Mouse (Mus musculus): Measurements from ENCODE around the gene Madd.

Madd gene

GRCm38 (mm10) chr2:91169587-91170322 lies 13.9 kb downstream of the Madd start:
- DNase-seq, result no peak

DNA sequence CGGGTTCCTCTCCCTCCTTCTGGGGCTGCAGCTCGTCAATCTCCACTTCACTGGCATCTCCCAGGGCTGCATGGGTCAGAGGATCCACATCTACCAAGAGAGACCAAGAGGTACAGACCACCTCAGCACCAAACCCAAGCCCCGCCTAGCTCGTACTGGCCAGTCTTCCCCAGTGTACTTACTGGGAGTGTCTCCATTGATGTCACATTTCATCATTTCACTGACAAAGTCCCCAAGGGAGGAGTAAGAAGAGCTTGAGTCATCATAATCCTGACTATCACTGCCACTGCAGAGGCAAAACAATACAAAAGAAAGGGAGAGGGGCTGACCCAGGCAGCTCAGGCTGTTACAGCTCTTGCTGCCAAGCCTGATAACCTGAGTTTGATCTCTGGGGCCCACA lies 16.0 kb downstream of the Madd start:
- no peak for DNase-seq

- DNase-seq, result no peak
Observed at GRCm38 (mm10) chr2:91164991-91165390, 18.6 kb downstream of the Madd start.

DNA sequence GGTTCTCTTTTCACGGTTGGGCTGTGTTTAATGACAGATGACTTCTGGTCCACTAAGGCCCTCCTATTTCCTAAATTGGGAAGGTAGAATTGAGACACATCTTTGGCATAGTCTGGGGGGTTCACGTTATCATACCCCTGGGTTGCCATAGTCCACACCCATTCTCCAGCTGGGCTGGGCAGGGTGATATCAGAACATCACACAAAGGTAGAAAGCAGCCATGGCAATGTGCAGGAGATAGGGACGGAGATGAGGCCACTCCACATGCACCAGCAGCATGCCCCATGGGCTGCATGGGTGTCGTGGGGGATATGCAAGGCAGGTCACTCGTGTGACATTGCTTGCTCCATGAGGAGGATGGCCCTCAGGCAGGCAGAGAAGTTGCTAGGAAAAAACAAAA lies 20.1 kb downstream of the Madd start:
- DNase-seq, result no peak

DNA sequence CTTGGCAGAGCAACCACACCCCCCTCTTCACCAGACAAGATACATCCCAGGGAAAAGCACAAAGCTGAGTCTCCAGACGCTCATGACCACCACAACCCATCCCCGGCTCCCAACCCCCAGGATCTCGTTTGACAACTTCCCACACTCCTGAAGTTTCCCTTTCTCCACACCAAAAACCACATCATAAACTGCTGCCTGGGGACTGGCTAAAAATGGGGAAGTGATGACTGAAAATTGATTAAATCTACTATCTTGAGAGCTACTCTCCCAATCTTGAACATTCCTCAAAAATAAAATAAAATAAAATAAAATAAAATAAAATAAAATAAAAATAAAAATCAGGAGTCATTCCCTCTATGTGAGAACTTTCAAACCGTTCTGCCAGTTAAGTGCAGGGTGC lies 20.7 kb downstream of the Madd start:
- no peak for DNase-seq

- no peak for DNase-seq
Observed at GRCm38 (mm10) chr2:91160591-91160990, 23.0 kb downstream of the Madd start.

GRCm38 (mm10) chr2:91157002-91157752 lies 26.5 kb downstream of the Madd start:
- no peak for DNase-seq

DNA sequence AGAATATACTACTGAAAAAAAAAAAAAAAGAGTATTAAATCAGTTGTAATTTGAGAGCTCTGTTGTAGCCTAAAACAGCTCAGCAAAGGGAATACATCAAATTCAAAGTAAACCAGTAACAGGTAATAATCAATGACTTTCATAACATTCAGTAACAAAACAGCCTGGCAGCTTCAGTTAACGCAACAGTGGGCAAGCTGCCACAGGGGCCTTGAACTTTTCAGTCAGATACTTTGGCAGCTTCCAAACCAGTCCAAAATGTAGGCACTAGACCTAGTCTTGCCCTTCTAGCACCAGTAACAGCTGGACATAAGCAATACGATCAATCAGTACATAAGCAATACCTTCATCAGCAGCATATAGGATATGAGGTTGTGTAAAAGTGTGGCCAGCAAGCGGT lies 29.5 kb downstream of the Madd start:
- DNase-seq, result no peak

GRCm38 (mm10) chr2:91152885-91153377 lies 30.7 kb downstream of the Madd start:
- no peak for DNase-seq

- DNase-seq, result no peak
Observed at GRCm38 (mm10) chr2:91151331-91151730, 32.3 kb downstream of the Madd start.

DNA sequence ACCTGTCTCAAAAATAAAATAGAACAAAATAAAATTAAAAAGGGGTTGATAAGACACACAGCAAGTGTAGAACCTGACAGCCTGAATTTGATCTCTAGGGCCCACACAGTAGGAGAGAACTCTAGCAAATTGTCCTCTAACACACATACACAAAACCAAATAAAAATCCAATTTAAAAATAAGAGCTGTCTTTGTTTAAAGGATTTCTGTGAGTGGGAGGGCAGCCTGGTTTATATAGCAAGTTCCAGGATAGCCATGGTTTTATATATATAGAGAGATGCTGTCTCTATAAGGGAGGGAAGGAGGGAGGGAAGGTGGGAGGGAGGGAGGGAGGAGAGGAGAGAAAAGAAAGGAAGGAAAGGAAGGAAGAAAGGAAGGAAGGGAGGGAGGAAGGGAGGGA lies 35.5 kb downstream of the Madd start:
- DNase-seq, result no peak

- DNase-seq, result no peak
Observed at GRCm38 (mm10) chr2:91143401-91143800, 40.2 kb downstream of the Madd start.

DNA sequence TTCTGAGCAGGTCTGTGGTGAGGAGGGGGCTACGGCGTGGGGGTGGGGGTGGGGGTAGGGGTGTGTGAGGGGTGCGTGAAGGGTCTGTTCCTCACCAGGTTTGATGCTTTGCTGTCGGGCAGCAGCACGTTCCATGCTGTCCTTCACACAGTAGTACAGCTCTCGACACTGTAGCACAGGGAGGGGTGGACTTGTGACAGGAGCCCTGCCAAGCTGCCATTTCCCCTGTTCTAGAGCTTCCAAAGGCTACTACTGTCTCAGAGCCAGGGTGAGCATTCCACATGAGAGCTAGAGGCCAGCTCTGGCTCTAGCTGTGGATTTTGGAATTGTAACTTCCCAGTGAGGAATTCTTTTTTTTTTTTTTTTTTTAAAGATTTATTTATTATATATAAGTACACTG lies 40.7 kb downstream of the Madd start:
- no peak for DNase-seq

- DNase-seq, result no peak
Observed at GRCm38 (mm10) chr2:91139764-91140163, 43.9 kb downstream of the Madd start.

DNA sequence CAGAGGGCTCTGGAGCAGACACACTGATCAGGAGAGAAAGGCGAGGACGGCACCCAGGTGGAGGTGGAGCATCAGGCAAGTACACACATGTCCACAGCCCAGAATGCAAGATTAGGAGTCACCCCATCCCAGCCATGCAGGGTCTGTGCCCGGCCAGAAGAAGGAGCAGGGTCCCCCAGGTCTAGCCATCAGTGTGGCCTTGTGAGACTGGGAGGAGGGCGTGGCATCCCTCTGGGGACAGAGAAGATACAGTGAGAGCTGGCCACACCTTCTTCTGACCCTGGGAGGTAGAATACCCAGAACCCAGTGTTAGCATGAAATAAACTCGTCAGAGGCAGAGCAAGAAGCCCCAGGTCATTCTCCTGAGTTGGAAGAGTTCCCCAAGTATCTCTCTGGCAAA lies 44.3 kb downstream of the Madd start:
- DNase-seq, result no peak

DNA sequence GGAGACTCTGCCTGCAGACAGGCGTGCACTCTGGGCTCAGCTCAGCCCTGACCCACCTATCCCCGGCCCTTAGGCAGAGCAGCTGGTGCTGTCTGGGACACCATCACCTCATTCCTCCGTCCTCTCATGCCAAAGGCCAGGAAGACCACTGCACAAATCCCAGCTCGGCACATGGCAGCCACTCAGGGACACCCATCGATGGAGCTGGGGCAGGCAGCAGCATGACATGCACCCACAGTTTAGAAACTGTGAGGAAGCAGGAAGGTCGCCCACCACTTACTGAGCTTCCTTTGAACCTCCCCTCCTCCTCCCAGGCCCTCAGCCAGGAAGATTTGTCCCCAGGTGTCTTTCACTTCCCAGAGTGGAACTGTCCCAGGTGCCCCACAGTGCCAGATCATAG lies 46.2 kb downstream of the Madd start:
- DNase-seq, result no peak

DNA sequence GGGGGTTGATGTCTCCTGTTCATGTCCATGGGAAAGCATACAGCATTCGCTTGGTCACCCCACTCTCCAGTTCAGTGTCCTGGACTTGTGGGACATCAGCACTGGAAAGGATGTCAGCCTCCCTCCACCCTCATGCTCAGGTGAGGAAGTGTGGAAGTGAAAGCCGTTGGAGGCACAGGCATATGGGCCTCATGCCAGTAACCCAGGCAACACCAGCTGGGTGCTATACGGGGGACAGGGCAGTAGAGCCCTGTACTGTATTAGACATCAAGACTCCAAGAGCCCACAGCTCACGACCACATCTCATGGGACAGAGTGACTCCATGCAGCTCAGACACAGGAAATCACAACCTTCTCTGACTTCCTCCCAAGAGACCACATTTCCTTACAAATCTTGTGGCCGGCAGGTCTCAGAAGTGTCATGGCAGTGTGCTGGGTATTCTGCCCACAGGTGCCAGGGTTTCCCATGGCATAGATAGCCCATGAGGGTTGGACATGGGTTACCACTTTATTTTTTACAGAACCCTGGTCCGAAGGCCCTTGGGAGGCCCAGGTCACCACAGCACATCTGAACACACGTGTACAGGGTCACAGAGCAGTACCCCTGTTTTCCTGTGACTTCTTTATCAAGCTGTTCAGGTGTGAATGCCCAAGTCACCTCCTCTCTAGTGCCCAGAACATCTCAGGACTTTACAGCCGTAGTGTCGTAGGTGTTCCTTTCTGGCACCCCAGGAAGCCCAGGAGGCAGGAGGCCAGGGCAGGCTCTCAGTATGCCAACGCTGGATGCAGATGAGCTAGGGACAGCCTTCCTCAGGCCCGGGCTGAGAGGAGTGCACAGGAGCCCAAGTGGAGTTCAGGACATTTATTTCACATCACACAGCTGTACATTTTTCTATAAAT lies 46.9 kb downstream of the Madd start:
- DNase-seq, result no peak

- DNase-seq, result no peak
Observed at GRCm38 (mm10) chr2:91132035-91132434, 51.6 kb downstream of the Madd start.

- no peak for DNase-seq
Observed at GRCm38 (mm10) chr2:91131251-91131650, 52.4 kb downstream of the Madd start.

- DNase-seq, result no peak
Observed at GRCm38 (mm10) chr2:91130126-91130525, 53.5 kb downstream of the Madd start.

DNA sequence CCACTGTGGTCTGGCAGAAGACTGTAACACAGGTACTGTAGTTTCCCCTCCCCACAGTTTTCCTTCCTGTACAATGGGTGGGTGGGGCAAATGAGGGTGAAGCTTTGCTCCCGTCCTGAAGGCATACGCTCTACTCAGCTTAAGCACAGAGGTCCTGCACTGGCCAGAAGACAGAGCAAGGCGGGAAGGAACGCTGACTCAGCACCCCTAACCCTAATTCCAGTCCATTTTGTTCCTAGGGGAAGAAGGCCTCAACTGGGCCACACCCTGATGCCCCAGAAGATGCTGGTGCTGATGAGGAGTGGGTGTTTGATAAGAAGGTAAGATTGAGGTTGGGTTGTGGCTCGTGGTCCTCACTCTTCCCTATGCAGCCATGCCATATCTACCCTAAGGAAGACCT lies 54.9 kb downstream of the Madd start:
- DNase-seq, result no peak

GRCm38 (mm10) chr2:91125101-91125500 lies 58.5 kb downstream of the Madd start:
- DNase-seq, result no peak

- no peak for DNase-seq
Observed at GRCm38 (mm10) chr2:91123521-91123920, 60.1 kb downstream of the Madd start.
